Mouse (Mus musculus) liver, adult 10 weeks (tissue): Measurements from ENCODE around the gene Vwa5b2. TPM values are rescaled to one million over a fixed set of nuclear protein-coding genes. Genes with fewer than 3 reads are reported as not detected.

Source experiments
- polyA plus RNA-seq: library from polyadenylated mRNA; stranded (reverse); fragments of 350-450 nt; fragmentation: Illumina TruSeq; extraction: RNeasy Lipid Tissue Mini Kit (QIAGEN cat#74804); gene quantifications from one replicate; pipeline ENCODE4 v1.2.3, GENCODE M21; 2014; ENCODE audit warnings: low read depth, low replicate concordance

Gene Vwa5b2
- polyA plus RNA-seq: not detected

DNA sequence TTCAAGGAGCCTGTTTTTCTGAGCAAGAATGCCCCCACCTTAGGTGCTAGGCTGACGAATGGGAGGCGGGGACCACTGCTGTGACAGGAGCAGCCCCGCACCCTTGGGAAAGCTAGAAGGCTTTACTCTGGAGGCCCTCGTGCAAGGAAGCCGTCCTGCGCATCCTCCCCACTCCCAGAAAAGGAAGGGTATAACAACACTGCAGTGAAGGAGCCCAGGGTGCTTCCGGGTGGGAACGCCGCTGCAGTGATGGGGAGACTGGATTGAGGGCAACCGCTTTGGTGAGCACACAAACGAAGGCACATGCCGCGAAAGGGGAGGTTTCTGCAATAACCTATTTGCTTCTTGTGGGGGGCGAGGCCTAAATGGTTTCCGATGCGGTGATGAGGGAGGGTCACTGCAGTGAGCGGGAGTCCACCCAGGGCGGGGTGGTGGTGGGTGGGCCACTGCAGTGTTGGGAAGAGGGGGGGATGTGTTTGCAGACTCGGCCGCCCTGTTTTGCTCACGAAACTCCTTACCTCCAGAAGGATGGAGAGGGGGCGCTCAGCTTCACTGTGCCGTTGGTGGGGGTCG is at the start of gene Vwa5b2:
Gene Vwa5b2, plus strand, starts transcription at position 106 of the 573 bp plus-strand sequence.

DNA sequence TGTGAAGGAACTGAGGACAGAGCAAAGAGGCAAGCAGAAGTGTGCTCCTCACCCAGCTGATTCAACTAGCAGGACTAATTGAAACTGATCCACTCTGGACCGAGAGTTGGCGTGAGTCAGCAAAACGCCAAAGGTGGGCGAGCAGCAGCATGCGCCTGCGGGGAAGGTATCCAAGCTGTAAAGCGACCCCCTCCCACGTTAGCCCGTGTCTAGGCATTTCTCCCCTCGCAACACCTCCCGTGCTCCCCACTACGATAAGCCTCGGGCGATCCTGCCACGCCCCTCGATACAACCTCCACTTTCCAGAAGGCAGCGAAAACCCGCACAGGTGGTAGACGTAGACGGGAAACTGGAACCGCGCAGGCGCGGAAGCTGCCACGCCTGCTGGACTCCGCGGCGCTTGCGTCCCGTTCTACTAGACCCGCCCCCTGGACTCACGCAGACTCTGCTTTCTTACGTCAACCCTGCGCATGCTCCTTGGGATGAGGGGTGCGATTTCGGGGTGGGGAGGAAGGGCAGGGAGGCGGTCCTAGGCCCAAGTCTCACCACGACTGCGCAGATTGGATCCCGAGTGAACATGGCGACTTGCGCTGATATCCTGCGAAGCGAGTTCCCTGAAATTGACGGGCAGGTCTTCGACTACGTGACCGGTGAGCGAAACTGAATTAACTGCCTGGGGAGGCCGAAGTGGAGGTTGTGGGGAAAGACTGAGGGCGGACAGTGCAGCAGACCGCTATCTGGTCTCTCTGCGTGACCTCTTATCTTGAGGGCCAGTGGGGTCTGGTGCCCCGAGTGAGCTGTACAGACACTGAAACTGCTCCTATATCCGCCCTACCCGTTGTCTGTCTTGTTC is 40.9 kb upstream of the Vwa5b2 start, which contains the start of gene Abcf3:
Gene Abcf3, plus strand, starts transcription at position 482 of the 853 bp plus-strand sequence.

DNA sequence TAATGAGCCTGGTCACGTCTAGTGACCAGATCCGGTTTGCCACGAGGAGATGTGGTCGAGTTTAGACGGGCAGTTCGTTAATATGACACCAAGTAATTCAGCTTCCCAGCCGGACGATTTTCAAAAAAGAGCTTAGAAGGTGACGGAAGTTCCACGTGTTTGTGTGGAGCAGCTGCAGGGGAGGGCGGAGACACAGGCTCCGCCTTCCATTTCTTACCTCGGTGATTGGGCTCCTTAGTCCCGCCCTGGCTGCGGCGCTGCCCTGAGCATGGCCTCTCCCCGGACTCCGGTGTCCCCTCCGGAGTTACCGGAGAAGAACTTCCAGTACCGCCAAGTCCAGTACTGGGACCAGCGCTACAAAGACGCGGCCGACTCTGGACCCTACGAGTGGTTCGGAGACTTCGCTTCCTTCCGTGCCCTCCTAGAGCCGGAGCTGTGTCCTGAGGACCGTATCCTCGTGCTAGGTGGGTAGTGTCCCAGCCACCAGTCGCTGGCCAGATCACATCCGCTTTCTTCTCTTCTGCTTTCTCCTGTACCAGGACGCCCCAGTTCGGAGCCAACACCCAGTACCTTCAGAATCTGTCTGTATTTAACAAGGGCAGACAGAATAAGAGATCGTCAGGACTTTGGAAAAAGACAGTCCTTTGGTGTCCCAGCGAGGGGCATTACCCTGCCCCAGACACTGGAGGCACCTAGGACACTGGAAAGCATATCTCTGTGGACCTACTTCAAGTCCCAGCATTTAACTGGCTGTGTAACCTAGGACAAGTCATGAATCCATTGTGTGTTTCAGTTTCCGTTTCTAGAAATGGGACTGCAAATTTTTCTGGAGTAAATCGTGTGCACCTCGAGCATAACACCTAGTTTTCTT is 22.3 kb downstream of the Vwa5b2 start, which contains the start of the genes Eef1akmt4, Gm49333 and Alg3:
Gene Eef1akmt4, plus strand, starts transcription at position 237 of the 871 bp plus-strand sequence.
Gene Gm49333, plus strand, starts transcription at position 254 of the 871 bp plus-strand sequence.
Gene Alg3, minus strand, starts transcription at position 379 of the 871 bp plus-strand sequence.

DNA sequence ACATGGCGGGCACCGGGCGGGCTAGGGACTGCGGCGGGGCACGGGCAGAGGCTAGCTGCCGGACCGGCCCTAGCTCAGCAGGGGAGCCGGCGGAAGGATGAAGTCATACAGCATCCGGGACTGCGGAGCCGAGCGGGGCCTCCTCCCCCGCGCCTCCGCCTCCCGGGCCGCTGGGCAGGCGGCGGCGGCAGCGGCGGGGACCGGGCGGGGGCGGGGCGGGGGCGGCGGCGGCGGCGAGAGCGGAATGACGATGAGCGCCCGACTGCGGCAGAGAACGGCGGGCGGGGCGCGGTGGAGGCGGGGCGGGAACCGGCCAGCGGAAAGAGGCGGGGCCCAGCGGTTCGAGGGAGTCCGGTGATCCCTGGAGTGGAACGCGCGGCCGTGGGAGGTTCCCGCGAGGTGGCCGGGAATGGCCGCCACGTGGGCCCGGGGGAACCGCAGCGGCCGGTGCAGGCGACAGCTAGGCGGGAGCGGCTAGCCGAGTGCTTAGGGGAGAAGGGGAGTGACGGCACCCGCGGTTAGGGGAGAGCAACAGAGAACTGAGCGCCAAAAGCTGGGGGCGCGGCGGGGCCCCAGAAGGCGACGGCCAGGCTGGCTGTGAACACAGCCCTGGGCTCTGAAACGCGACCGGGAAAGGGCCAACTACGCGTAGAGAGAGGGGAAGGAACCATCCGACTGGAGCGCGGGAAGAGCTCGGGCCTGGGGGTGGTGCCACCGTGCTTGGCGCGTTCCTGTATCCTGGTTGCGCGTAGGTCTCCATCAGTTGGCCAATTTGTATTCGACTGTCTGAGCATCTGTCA is 32.1 kb downstream of the Vwa5b2 start, which contains the start of gene Camk2n2:
Gene Camk2n2, minus strand, starts transcription at position 97 of the 800 bp plus-strand sequence.

DNA sequence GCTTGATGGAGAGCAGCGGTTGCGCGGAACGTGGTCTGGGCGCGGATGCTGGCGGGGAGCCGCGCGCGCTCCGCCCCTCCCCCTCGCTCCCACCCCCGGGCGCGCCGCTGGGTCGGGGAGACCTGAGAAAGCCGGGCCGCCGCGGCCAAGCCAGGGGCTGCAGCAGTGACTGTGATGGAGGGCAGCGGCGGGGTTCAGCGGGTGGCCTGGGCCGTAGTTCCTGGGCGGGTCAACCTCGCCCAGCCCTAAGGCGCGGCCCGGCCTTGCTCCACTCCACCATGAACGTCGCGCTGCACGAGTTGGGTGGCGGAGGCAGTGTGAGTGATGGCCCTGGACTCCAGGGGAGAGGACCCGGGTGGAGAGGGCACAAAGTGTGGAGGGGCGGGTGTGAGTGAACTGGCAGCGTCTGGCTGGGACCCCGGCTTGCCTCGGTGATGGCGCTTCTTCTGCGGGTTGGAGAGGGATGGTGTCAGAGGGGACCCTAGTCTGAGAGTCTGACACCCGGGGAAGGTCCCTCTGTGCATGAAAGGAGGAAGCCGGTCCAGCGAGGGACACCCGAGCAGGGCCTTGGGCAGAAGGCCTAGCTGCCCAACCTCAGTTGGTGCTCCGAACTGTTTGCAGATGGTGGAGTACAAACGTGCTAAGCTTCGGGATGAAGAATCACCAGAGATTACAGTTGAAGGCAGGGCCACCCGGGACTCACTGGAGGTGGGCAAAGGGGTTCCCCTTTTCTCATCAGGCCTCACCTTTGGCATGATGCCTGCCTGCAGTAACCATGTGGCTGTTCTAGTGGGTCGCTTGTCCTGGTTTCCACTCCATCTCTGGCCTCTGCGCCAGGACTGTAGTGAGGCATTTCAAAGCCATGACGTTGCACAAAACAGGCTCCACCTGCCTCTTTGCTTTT is 40.7 kb downstream of the Vwa5b2 start, which contains the start of gene Ece2:
Gene Ece2, plus strand, starts transcription at position 98 of the 904 bp plus-strand sequence.

DNA sequence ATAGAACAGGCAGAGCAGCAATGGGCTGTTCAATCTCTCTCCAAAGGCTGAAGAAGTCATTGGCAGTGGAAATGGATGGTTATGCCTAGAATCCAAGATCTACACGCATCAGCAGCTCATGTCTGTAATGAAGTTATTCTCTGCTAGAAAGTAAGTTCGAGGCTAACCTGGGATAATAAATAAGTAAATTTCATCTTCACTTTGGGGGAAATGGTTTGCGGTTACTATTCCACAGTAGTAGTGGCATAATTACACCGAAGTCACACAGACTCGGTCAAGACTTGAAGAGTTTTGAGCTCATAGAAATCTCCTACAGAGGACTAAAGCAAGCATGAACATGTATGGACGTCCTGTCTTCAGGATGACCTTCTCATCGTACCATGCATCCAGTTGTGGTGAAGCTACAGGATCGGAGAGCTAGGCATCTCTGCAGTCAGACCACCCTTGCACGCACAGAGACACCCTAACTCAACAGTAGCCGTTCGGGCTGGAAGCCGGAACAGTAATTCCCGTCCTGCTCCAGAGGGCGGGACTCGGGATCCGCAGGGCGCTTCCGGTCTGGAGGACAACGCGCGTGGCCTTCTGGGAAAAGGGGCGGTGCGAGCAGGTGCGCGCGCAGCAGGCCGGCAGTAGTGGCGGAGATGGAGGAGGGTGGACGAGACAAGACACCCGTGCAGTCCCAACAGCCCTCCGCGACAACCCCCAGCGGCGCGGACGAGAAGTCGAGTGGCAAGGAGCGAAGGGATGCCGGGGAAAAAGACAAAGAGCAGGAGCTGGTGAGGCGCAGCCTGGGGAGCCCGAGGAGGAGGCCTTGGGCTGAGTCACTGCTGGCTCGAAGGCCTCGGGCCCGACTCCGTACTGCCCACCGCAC is 62.0 kb downstream of the Vwa5b2 start, which contains the start of gene Psmd2:
Gene Psmd2, plus strand, starts transcription at position 577 of the 871 bp plus-strand sequence.

Other genes with a start within 250 kb of the Vwa5b2 start
- 2.8 TPM for gene Abcc5, start 163.1 kb upstream of the Vwa5b2 start, polyA plus RNA-seq
- 9.8 TPM for gene Eif2b5, start 90.7 kb upstream of the Vwa5b2 start, polyA plus RNA-seq
- gene Dvl3, start 72.5 kb upstream of the Vwa5b2 start, polyA plus RNA-seq: 7.3 TPM
- 86.1 TPM for gene Ap2m1, start 54.0 kb upstream of the Vwa5b2 start, polyA plus RNA-seq
- 10.5 TPM for gene Abcf3, start 40.9 kb upstream of the Vwa5b2 start, polyA plus RNA-seq
- 1.7 TPM for gene Eef1akmt4, start 22.1 kb downstream of the Vwa5b2 start, polyA plus RNA-seq
- not detected for gene Gm49333, start 22.1 kb downstream of the Vwa5b2 start, polyA plus RNA-seq
- 6.0 TPM for gene Alg3, start 22.3 kb downstream of the Vwa5b2 start, polyA plus RNA-seq
- gene Camk2n2, start 31.8 kb downstream of the Vwa5b2 start, polyA plus RNA-seq: not detected
- gene Ece2, start 40.4 kb downstream of the Vwa5b2 start, polyA plus RNA-seq: not detected
- gene Psmd2, start 62.2 kb downstream of the Vwa5b2 start, polyA plus RNA-seq: 84.4 TPM
- gene Eif4g1, start 78.8 kb downstream of the Vwa5b2 start, polyA plus RNA-seq: 154 TPM
- not detected for gene Fam131a, start 103.8 kb downstream of the Vwa5b2 start, polyA plus RNA-seq
- 10.0 TPM for gene Polr2h, start 128.2 kb downstream of the Vwa5b2 start, polyA plus RNA-seq
- gene Clcn2, start 128.3 kb downstream of the Vwa5b2 start, polyA plus RNA-seq: 3.3 TPM
- 0.13 TPM for gene Chrd, start 143.7 kb downstream of the Vwa5b2 start, polyA plus RNA-seq
- 2.9 TPM for gene Thpo, start 145.0 kb downstream of the Vwa5b2 start, polyA plus RNA-seq